Mouse (Mus musculus): ENCODE results near the gene Vmn1r68.

Vmn1r68 gene

DNA sequence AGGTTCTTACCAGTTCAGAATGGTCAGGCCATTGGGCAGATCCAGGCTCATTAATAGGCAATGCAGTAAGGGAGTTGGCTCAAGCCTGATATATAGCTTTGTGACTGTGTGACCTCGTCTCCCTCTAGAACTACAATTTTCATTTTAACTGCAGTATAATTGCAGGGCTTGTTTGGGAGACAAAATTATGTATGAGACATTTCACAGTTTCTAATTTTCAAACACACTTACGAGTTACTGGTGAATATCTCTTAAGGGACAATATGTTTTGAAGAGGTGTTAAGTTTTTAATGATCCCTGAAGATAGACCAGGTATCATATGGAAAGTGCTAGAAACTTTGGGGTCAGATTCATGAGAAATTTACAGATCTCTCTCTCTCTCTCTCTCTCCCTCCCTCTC is at the start of gene Vmn1r68:
TSS of gene Vmn1r68 (minus strand) at position 101 of the 400 bp plus-strand sequence.
- no peak for DNase-seq

DNA sequence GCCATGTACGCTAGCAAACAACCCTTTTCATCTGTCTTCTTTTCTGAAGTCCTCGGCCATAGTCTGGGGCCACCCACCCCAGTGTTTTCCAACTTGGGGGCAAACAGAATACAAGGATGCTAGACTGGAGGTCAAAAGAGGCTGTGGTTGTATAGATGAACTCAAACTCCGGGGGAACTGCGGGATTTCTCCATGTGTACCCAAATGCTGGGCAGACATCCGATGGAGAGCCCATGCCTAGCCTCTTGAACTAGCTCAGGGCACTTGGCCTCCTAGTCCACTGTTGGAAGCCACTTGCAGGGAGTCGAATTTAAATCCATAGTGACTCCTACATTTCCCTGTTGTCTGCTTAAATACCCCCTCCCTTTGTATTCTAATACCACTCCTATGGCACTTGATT is 62.7 kb downstream of the Vmn1r68 start:
- no peak for DNase-seq

DNA sequence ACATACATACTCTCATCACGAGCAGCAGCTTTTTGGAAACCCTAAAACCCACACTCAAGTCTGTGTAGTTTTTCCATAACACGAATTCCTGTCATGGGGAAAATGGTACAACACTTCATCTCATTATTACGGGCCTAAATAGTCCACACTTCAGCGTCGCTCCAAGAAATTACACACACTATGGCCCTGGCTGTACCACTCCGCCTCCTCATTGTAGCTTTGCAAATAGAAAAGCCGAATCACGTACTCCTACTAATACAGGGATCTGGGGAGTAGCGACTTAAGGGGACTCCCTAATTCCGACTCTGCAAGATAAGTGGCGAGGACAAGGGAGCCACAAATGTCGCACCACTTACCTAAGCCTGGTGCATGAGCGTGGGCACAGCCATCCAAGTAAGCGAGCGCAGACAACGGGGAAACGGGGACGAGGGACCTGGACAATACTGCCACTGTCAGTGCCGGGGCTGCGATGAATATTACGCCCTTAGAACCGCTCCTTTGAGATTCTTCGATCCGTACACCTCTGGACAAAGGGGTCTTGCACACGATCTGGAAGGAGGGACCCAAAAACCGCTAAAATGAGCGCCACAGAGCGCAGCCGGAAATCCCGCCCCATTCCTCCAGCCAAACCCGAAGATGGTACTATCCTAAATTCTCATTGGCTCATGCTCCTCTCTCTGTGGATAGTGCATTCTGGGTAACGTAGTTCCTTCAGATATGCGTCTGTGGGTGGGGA is 63.3 kb downstream of the Vmn1r68 start, which contains the start of gene Zik1:
TSS of gene Zik1 (minus strand) at position 609 of the 736 bp plus-strand sequence.
- DNase-seq = peak; percentile 64

DNA sequence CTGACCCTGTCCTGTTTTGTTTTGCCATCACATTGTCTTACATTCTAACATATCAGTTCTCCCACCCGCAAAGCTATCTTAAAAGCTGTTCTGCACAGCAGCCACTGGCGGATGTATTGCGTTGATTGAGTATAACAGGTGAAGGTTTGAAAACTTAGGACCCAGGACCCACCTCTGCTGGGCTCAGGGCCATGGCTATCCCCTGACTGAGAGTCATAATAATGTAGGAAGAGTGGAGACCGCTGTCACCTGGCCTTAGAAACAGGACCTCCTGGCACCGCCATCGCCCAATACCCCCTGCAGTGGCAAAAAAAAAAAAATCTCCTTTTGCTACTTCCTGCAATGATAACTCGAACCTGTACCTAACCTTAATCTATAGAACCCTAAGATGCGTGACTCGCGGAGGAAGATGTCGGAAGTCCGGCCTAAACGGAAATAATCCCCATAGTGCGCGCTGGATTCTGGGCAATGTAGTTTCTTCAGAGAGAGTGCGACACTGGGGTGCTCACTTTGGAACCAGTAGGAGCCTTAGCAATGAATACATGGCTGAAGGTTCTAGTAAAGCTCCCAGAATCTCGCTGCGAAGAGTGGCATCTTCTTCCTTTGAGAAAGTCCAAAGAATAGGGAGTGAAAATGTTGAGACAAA is 77.6 kb downstream of the Vmn1r68 start:
- no peak for DNase-seq

DNA sequence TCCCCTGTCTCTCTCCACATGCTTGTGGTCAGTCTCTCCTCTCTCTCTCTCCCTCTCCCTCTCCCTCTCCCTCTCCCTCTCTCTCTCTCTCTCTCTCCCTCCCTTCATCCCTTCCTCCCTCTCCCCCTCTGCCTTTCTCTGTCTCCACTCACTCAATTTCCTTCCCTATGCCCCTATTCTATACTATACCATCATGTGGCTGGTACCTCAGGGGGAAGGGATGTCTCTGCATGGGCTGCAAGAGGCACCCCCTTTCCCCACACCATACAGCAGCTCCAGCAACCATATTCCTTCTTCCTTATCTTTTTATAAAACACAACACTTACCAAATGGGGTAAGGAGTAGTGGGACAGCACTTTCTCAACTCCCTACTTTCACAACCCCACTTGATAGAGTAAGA is 78.5 kb downstream of the Vmn1r68 start:
- no peak for DNase-seq

DNA sequence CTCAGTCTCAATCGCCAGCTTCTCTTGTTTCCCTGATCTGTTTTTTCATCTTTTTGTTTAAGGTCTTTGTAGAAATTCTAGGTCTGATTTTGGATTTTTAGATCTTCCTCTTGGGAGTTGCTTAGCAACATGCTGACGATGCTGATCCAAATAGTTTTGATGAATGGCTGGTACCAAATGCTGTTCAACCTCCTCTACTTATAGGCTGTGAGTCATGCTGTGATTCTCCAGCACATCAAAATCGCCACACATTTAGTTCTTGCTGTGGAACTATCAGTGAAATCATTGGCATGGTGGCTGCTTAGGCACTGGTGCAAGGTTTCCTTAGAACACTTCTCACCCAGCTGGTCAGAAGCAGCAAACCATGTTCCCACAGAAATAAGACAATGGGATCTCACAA is 100.1 kb downstream of the Vmn1r68 start:
- DNase-seq = no peak
